Mouse (Mus musculus) intestine, embryonic 16.5 days (tissue): ENCODE measurements around the gene Gpr1. TPM values are rescaled to one million over a fixed set of nuclear protein-coding genes. Genes with fewer than 3 reads are reported as not detected.

Experiments
- ATAC-seq: fragments of 200-750 bp; cut with Nextera tagmentation; 2 replicates; pipeline ENCODE4 v1.8.0; 2017; ENCODE audit warnings: moderate TSS enrichment, moderate library complexity
- H3K27ac ChIP-seq: fragments of 300-500 bp; sonication (generic); 2 replicates; pipeline ENCODE4 v1.5.1; 2014; ENCODE audit warnings: mild to moderate bottlenecking, low read length
- H3K27me3 ChIP-seq: fragments of 300-500 bp; sonication (generic); replicated peaks from 2 replicates; pipeline ENCODE4 v1.6.1; 2014; ENCODE audit warnings: low read length, control low read depth, mixed read lengths; ENCODE audit not compliant: control insufficient read depth, insufficient read depth
- H3K36me3 ChIP-seq: fragments of 300-500 bp; sonication (generic); 2 replicates; pipeline ENCODE4 v1.6.1; 2014; ENCODE audit warnings: low read length, control low read depth; ENCODE audit not compliant: control insufficient read depth, insufficient read depth
- H3K4me1 ChIP-seq: fragments of 300-500 bp; sonication (generic); 2 replicates; pipeline ENCODE4 v1.6.1; 2014; ENCODE audit warnings: low read length, control low read depth, mixed read lengths; ENCODE audit not compliant: control insufficient read depth, insufficient read depth
- H3K4me2 ChIP-seq: fragments of 300-500 bp; sonication (generic); 2 replicates; pipeline ENCODE4 v1.6.1; 2014; ENCODE audit warnings: low read depth, low read length, control low read depth
- H3K4me3 ChIP-seq: fragments of 300-500 bp; sonication (generic); 2 replicates; pipeline ENCODE4 v1.5.1; 2014; ENCODE audit warnings: mild to moderate bottlenecking, low read length
- H3K9ac ChIP-seq: fragments of 300-500 bp; sonication (generic); 2 replicates; pipeline ENCODE4 v1.6.1; 2014; ENCODE audit warnings: low read depth, low read length
- H3K9me3 ChIP-seq: fragments of 300-500 bp; sonication (generic); 2 replicates; pipeline ENCODE4 v1.6.1; 2016; ENCODE audit warnings: low read length, control low read depth; ENCODE audit not compliant: control insufficient read depth
- WGBS: fragments of 180-500 bp; shearing (Covaris S2); extraction: QIAGEN DNeasy Blood & Tissue Kit; methylation state at CpG from one replicate; pipeline ENCODE4 v1.1.7; 2014; 5-methylcytosine and 5-hydroxymethylcytosine counted together
- polyA plus RNA-seq: library from polyadenylated mRNA; unstranded; fragments of >200 nt; fragmentation: Nextera tagmentation; extraction: Ambion mirVana; gene quantifications from 2 replicates; pipeline ENCODE4 v1.2.1, GENCODE M21; 2015

Gpr1 gene
- polyA plus RNA-seq, 1 experiment from 2014 or later: not detected

DNA sequence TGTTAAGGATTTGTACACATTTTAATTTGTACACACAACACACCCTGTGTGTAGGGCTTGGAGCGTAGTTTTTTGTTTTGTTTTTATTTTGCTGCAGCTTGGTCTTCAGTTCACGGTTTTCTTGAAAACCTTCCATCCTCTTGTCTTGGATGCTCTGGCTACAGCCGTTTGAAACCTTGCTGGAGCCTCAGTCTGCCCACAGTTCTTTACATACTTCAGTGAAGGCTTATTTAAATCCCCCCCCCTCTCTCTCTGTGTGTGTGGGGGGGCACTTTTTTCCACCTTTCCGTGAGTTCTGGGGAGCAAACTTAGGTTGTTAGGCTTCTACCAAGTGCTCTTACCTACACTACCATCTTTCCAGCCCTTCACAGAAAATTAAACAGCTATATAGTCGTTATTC is 38.9 kb upstream of the Gpr1 start:
- no peak overlapping the region for H3K27ac ChIP-seq
- ATAC-seq: no peak
- 29% methylated on average over 5 of the region's 5 CpGs for WGBS
- H3K27me3 ChIP-seq: peaks cover 55% of the 10 kb centered on the region
- no peaks in the 10 kb centered on the region for H3K4me1 ChIP-seq
- H3K4me2 ChIP-seq: no peak overlapping the region
- no peak overlapping the region for H3K4me3 ChIP-seq
- no peaks in the 10 kb centered on the region for H3K36me3 ChIP-seq
- no peak overlapping the region for H3K9ac ChIP-seq
- H3K9me3 ChIP-seq: no peaks in the 10 kb centered on the region

DNA sequence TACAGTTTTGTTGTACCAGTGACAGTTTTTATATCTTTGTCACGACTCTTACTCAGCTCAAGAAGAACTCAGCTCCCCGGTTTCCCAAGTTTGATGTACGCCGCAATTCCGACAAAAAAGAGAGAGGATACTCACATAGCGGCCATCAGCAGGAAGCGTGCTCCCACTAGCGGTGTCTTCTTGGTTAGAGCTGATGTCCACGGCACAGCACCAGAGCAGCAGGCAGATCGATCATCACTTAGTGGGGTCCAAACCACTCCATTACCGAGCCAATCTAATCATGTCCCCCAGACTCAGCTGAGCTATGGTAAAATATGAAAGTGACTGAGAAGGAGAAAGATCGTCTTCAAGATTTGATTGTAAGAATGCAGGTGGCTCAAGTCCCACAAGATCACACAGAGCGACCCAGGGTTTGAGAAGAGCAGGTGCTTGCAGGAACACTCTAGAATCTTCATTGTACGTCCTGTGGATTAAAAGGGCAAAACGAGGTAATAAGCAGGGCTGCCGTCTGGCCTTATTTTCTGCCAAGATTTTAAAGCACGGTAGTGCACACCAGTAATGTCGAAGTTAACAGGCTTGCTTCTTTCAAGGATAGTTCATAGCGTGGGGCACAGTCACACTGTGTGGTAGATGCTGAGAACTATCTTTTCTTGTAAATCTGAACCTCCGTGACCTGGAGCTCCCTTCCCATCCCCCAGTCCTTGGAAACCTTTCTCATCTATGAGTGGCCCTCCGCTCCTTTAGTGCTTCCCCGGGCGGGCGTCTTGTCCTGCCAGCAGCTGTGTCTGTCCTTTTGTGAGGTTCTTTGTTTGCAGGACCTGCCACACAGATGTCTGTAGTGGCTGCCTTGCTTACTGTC is 38.2 kb upstream of the Gpr1 start:
- Histone ChIP-seq H3K27me3 (peaks cover 56% of the 10 kb centered on the region), H3K27ac (no peak overlapping the region), H3K4me2 (no peak overlapping the region), H3K9ac (no peak overlapping the region), H3K9me3 (no peaks in the 10 kb centered on the region), H3K4me3 (no peak overlapping the region), H3K36me3 (no peaks in the 10 kb centered on the region), H3K4me1 (no peaks in the 10 kb centered on the region)
- 39% methylated on average over 24 of the region's 24 CpGs for WGBS
- ATAC-seq: no peak

DNA sequence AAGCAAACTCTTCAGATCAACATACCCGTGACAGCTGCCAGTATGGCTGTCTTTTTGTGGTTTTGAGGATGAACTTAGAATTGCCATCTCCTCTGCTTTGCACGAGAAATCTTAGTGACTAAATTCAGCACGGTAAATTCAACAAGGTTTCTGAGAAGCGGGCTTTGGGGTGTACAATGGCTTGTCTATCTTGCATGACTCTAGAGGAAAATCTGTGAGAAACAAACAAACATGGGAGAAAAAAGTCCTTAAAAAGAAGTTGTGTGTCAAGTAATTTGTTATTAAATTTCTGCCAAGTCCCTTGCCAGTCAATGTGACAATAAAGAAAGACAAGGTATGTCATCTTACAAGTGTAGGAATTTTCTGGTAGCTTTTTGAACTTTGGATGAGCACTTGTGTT is 34.9 kb upstream of the Gpr1 start:
- no peak overlapping the region for H3K4me3 ChIP-seq
- H3K9ac ChIP-seq: no peak overlapping the region
- no peak for ATAC-seq
- peaks cover 40% of the 10 kb centered on the region for H3K27me3 ChIP-seq
- no peak overlapping the region for H3K4me2 ChIP-seq
- no peaks in the 10 kb centered on the region for H3K9me3 ChIP-seq
- H3K4me1 ChIP-seq: no peaks in the 10 kb centered on the region
- no peak overlapping the region for H3K27ac ChIP-seq
- no peaks in the 10 kb centered on the region for H3K36me3 ChIP-seq
- 47% methylated on average over 4 of the region's 4 CpGs for WGBS

DNA sequence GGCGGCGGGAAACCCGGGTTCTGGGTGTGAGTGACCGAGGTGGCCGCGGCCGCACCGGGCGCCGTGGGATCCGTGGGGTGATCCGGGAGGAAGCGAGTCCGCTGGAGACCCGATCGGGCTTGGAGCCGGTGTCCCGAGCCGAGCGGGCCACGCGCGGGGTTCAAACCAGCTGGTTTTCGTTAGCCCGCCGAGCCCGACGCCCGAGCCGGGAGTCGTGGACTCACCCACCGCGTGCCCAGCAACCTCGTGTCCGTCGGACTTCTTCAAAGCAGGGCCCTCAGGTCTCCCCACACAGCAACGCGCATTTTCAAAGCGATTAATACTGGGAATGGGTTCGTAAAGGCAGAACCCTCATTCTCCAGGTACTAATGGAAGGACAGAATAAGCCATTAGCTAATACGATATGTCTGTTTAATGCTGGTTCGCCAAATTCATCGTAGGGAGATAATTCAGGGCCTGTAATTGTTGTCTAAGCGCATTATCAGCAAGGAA is 34.1 kb upstream of the Gpr1 start:
- H3K27ac ChIP-seq: no peak overlapping the region
- 2% methylated on average over 44 of the region's 44 CpGs for WGBS
- H3K27me3 ChIP-seq: peaks cover 37% of the 10 kb centered on the region
- peak overlapping the region; percentile 55 for H3K4me2 ChIP-seq
- H3K9me3 ChIP-seq: no peaks in the 10 kb centered on the region
- ATAC-seq: no peak
- H3K4me3 ChIP-seq: peak overlapping the region; percentile 36
- 0 out of 2 replicates have a peak overlapping the region, but pooled peaks have one; percentile 33 for H3K9ac ChIP-seq
- no peaks in the 10 kb centered on the region for H3K4me1 ChIP-seq
- H3K36me3 ChIP-seq: no peaks in the 10 kb centered on the region

GRCm38 (mm10) chr1:63247831-63248359 is 33.6 kb upstream of the Gpr1 start:
- H3K4me3 ChIP-seq: peak overlapping the region; percentile 36
- no peak overlapping the region for H3K27ac ChIP-seq
- H3K9ac ChIP-seq: 0 out of 2 replicates have a peak overlapping the region, but pooled peaks have one; percentile 33
- H3K27me3 ChIP-seq: peaks cover 37% of the 10 kb centered on the region
- 1% methylated on average over 18 of the region's 18 CpGs for WGBS
- no peaks in the 10 kb centered on the region for H3K9me3 ChIP-seq
- H3K4me2 ChIP-seq: peak overlapping the region; percentile 55
- H3K36me3 ChIP-seq: no peaks in the 10 kb centered on the region
- no peaks in the 10 kb centered on the region for H3K4me1 ChIP-seq
- ATAC-seq: no peak

DNA sequence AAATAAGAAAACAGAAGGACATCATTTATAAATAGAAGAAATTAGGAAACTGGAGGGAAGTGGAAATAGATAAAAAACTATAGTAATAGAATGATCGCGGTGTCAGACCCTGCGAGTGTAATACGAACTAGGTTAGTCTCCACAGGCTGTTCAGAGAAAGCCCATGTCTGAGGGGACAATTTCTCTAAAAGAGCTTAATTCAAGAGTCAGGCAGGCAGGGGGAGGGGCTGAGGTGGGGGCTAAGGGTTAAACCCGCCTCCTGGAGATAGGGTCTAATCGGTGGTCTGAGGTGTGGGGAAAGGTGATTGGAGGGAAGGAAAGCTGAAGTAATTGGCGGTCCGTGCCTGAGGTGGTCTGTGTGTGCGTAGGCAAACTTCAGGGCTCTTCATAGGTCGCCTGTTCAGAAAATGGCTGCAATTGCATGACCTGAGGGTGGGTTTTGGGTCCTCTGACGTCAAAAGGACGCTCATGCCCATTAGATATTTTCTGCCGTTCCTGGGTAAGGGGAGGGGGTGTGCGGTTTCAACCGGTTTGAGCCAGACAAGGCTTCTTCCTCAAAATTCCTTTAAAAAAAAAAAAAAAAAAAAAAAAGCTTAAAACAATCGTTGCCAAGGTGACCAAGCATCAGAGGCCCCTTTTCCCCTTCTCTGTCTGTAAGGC is 32.6 kb upstream of the Gpr1 start:
- Histone ChIP-seq H3K9me3 (no peaks in the 10 kb centered on the region), H3K4me1 (no peaks in the 10 kb centered on the region), H3K27me3 (peaks cover 33% of the 10 kb centered on the region), H3K4me3 (no peak overlapping the region), H3K27ac (no peak overlapping the region), H3K36me3 (no peaks in the 10 kb centered on the region), H3K4me2 (no peak overlapping the region), H3K9ac (no peak overlapping the region)
- 6% methylated on average over 16 of the region's 16 CpGs for WGBS
- ATAC-seq: peak; percentile 28; the same call in 1 of the 2 replicates

- no peak for ATAC-seq
- no peaks in the 10 kb centered on the region for H3K9me3 ChIP-seq
- H3K9ac ChIP-seq: no peak overlapping the region
- 54% methylated on average over 4 of the region's 4 CpGs for WGBS
- H3K36me3 ChIP-seq: no peaks in the 10 kb centered on the region
- H3K4me3 ChIP-seq: no peak overlapping the region
- no peaks in the 10 kb centered on the region for H3K4me1 ChIP-seq
- H3K4me2 ChIP-seq: no peak overlapping the region
- H3K27ac ChIP-seq: no peak overlapping the region
- H3K27me3 ChIP-seq: peaks cover 17% of the 10 kb centered on the region
Measured at GRCm38 (mm10) chr1:63243854-63244253, 29.5 kb upstream of the Gpr1 start.

DNA sequence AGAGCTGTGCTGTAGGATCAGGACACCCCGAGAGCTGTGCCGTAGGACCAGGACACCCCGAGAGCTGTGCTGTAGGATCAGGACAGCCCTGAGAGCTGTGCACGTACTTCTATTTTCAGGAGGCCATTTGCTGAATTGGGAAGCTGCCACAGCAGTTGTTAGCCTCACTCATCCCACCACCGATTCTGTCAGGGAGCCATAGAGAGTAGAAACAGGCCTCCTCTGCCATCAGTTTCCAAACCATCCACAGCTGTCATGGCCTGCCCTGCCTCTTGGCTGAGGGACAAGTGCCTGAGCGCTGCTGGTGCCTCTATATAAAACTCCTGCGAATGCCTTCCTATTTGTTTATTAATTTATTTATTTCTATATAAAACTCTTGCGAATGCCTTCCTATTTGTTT is 25.4 kb upstream of the Gpr1 start:
- no peaks in the 10 kb centered on the region for H3K4me1 ChIP-seq
- no peak overlapping the region for H3K27ac ChIP-seq
- no peak overlapping the region for H3K4me3 ChIP-seq
- H3K27me3 ChIP-seq: peaks cover 3% of the 10 kb centered on the region
- no peaks in the 10 kb centered on the region for H3K36me3 ChIP-seq
- 78% methylated on average over 8 of the region's 8 CpGs for WGBS
- no peak overlapping the region for H3K9ac ChIP-seq
- H3K4me2 ChIP-seq: no peak overlapping the region
- ATAC-seq: no peak
- H3K9me3 ChIP-seq: no peaks in the 10 kb centered on the region

GRCm38 (mm10) chr1:63239305-63239704 is 25.0 kb upstream of the Gpr1 start:
- WGBS: 60% methylated on average over 4 of the region's 4 CpGs

More at GRCm38 (mm10) chr1:63239305-63239704, 25.0 kb upstream of the Gpr1 start:
- no peak overlapping the region for H3K4me2 ChIP-seq
- H3K27ac ChIP-seq: no peak overlapping the region
- H3K27me3 ChIP-seq: peaks cover 3% of the 10 kb centered on the region
- H3K4me1 ChIP-seq: no peaks in the 10 kb centered on the region
- no peaks in the 10 kb centered on the region for H3K36me3 ChIP-seq
- no peak overlapping the region for H3K9ac ChIP-seq
- H3K4me3 ChIP-seq: no peak overlapping the region
- H3K9me3 ChIP-seq: no peaks in the 10 kb centered on the region
- ATAC-seq: no peak
